In genomic region chr2:30685137-30685860, GRCm38 (mm10) we compare ENCODE assay signal across 8 mouse cellular contexts.
A peak's percentile ranks its signal among the peaks of the same experiment; 100 is the strongest.
DNase-seq lines count a peak whose midpoint lies in the region; ATAC-seq lines count a peak whose summit lies in the region.

No protein-coding gene starts in this region.

- no peaks in the 10 kb centered on the region for H3K9me3 ChIP-seq in forebrain, embryonic 11.5 days (ENCODE audit: control insufficient read depth, low read length)
- peaks cover 2% of the 10 kb centered on the region; the same call in 1 of the 2 replicates for H3K9me3 ChIP-seq in hindbrain, embryonic 10.5 days
- no peaks in the 10 kb centered on the region for H3K9me3 ChIP-seq in limb, embryonic 15.5 days
- no peaks in the 10 kb centered on the region for H3K9me3 ChIP-seq in neural tube, embryonic 14.5 days (ENCODE audit: control insufficient read depth, low read length)

- H3K36me3 ChIP-seq in forebrain, embryonic 11.5 days (ENCODE audit: control insufficient read depth, insufficient read depth, low read length), result no peaks in the 10 kb centered on the region
- H3K36me3 ChIP-seq in hindbrain, embryonic 10.5 days, result no peaks in the 10 kb centered on the region
- H3K36me3 ChIP-seq in limb, embryonic 15.5 days, result no peaks in the 10 kb centered on the region
- H3K36me3 ChIP-seq in neural tube, embryonic 14.5 days (ENCODE audit: control insufficient read depth, insufficient read depth, low read length), result no peaks in the 10 kb centered on the region

- H3K27me3 ChIP-seq in forebrain, embryonic 11.5 days (ENCODE audit: control insufficient read depth, insufficient read depth, low read length), result no peaks in the 10 kb centered on the region
- H3K27me3 ChIP-seq in hindbrain, embryonic 10.5 days (ENCODE audit: insufficient read depth, poor library complexity, severe bottlenecking), result peaks cover 8% of the 10 kb centered on the region; the same call in 1 of the 2 replicates
- H3K27me3 ChIP-seq in limb, embryonic 15.5 days, result no peaks in the 10 kb centered on the region
- no peaks in the 10 kb centered on the region for H3K27me3 ChIP-seq in neural tube, embryonic 14.5 days (ENCODE audit: control insufficient read depth, insufficient read depth, low read length)

- no peak overlapping the region for H3K4me3 ChIP-seq in forebrain, embryonic 11.5 days (ENCODE audit: low read depth, low read length)
- H3K4me3 ChIP-seq in hindbrain, embryonic 10.5 days, result no peak overlapping the region
- H3K4me3 ChIP-seq in limb, embryonic 15.5 days, result no peak overlapping the region
- no peak overlapping the region for H3K4me3 ChIP-seq in neural tube, embryonic 14.5 days (ENCODE audit: low read depth, low read length)

- no peak overlapping the region for H3K4me2 ChIP-seq in forebrain, embryonic 11.5 days (ENCODE audit: low read depth, low read length, severe bottlenecking)
- H3K4me2 ChIP-seq in limb, embryonic 15.5 days, result no peak overlapping the region
- H3K4me2 ChIP-seq in neural tube, embryonic 14.5 days (ENCODE audit: low read depth, low read length), result no peak overlapping the region

- 82% methylated on average over 10 of the region's 10 CpGs for WGBS in forebrain, embryonic 11.5 days
- WGBS in hindbrain, embryonic 10.5 days, result 81% methylated on average over 10 of the region's 10 CpGs
- 43% methylated on average over 10 of the region's 10 CpGs for WGBS in limb, embryonic 15.5 days
- 73% methylated on average over 10 of the region's 10 CpGs for WGBS in neural tube, embryonic 14.5 days

- H3K9ac ChIP-seq in forebrain, embryonic 11.5 days (ENCODE audit: low read length), result no peak overlapping the region
- H3K9ac ChIP-seq in limb, embryonic 15.5 days, result no peak overlapping the region
- H3K9ac ChIP-seq in neural tube, embryonic 14.5 days (replicated peaks; ENCODE audit: low read depth, low read length), result no peak overlapping the region

- 0 out of 2 replicates have a peak overlapping the region, but pooled peaks have one; percentile 4 for H3K27ac ChIP-seq in forebrain, embryonic 11.5 days (ENCODE audit: low read depth, low read length)
- peak overlapping the region; percentile 99 for H3K27ac ChIP-seq in hindbrain, embryonic 10.5 days
- peak overlapping the region; percentile 88 for H3K27ac ChIP-seq in limb, embryonic 15.5 days
- peak overlapping the region; percentile 34 for H3K27ac ChIP-seq in neural tube, embryonic 14.5 days (ENCODE audit: low read depth, low read length)

- DNase-seq in adrenal gland, adult 8-10 months, result peak; percentile 53
- no peak for DNase-seq in forebrain, embryonic 11.5 days (ENCODE audit: low spot score)
- no peak for DNase-seq in hindbrain, embryonic 10.5 days (ENCODE audit: low spot score)
- DNase-seq in layer of hippocampus, adult 8-10 months (ENCODE audit: low spot score in 2 of 2), result no peak
- DNase-seq in right cerebral cortex, postnatal 36 days (ENCODE audit: low spot score in 2 of 2), result no peak
- no peak for DNase-seq in cerebellum, adult 9-10 months

- peaks cover 9% of the 10 kb centered on the region for H3K4me1 ChIP-seq in forebrain, embryonic 11.5 days (replicated peaks; ENCODE audit: control insufficient read depth, insufficient read depth, low read length)
- H3K4me1 ChIP-seq in hindbrain, embryonic 10.5 days (replicated peaks), result peaks cover 85% of the 10 kb centered on the region
- H3K4me1 ChIP-seq in limb, embryonic 15.5 days, result peaks cover 37% of the 10 kb centered on the region
- peaks cover 24% of the 10 kb centered on the region for H3K4me1 ChIP-seq in neural tube, embryonic 14.5 days (ENCODE audit: control insufficient read depth, insufficient read depth, low read length)

- no peak for ATAC-seq in forebrain, embryonic 11.5 days (replicated peaks; ENCODE audit: low FRiP score)
- no peak for ATAC-seq in limb, embryonic 15.5 days (ENCODE audit: insufficient number of reproducible peaks, low FRiP score, low TSS enrichment, low read depth)
- ATAC-seq in neural tube, embryonic 14.5 days (ENCODE audit: low read depth), result no peak

Comparison
In these comparisons a context has a peak if more than half of its experiments do, and no peak if none do; other contexts are left out.
1. H3K27ac ChIP-seq: peak in every context shown above with its lines; median percentile 99 in hindbrain, embryonic 10.5 days; 88 in limb, embryonic 15.5 days; 34 in neural tube, embryonic 14.5 days; 4 in forebrain, embryonic 11.5 days.